Mouse (Mus musculus) lung, embryonic 14.5 days (tissue): ENCODE measurements around the gene Akr1d1. TPM values are rescaled to one million over a fixed set of nuclear protein-coding genes. Genes with fewer than 3 reads are reported as not detected.

Source experiments
- ATAC-seq: fragments of 200-750 bp; cut with Nextera tagmentation; 2 replicates; pipeline ENCODE4 v1.8.0; 2017; ENCODE audit warnings: mild to moderate bottlenecking, moderate TSS enrichment, moderate library complexity; ENCODE audit not compliant: insufficient read depth
- DNase-seq: peaks from one replicate; pipeline ENCODE4 v3.0.0-alpha.2; 2015
- H3K27ac ChIP-seq: fragments of 300-500 bp; sonication (generic); 2 replicates; pipeline ENCODE4 v1.5.1; 2014; ENCODE audit warnings: low read depth, mild to moderate bottlenecking, moderate library complexity
- H3K27me3 ChIP-seq: fragments of 300-500 bp; sonication (generic); 2 replicates; pipeline ENCODE4 v1.6.1; 2014; ENCODE audit warnings: low read length, control low read depth; ENCODE audit not compliant: insufficient read depth
- H3K36me3 ChIP-seq: fragments of 300-500 bp; sonication (generic); 2 replicates; pipeline ENCODE4 v1.6.1; 2014; ENCODE audit warnings: control low read depth; ENCODE audit not compliant: insufficient read depth
- H3K4me1 ChIP-seq: fragments of 300-500 bp; sonication (generic); 2 replicates; pipeline ENCODE4 v1.6.1; 2014; ENCODE audit warnings: antibody characterized with exemption, control low read depth; ENCODE audit not compliant: insufficient read depth
- H3K4me2 ChIP-seq: fragments of 300-500 bp; sonication (generic); 2 replicates; pipeline ENCODE4 v1.6.1; 2014; ENCODE audit warnings: mild to moderate bottlenecking
- H3K4me3 ChIP-seq: fragments of 300-500 bp; sonication (generic); 2 replicates; pipeline ENCODE4 v1.5.1; 2014; ENCODE audit warnings: low read depth, low read length
- H3K9ac ChIP-seq: fragments of 300-500 bp; sonication (generic); 2 replicates; pipeline ENCODE4 v1.6.1; 2014
- H3K9me3 ChIP-seq: fragments of 300-500 bp; sonication (generic); 2 replicates; pipeline ENCODE4 v1.6.1; 2016; ENCODE audit warnings: low read depth, low read length, control low read depth
- CTCF ChIP-seq: IDR thresholded peaks from 2 replicates; pipeline ENCODE4 v1.5.1; 2016; ENCODE audit warnings: antibody characterized with exemption, low read depth
- WGBS: fragments of 180-500 bp; shearing (Covaris S2); extraction: QIAGEN DNeasy Blood & Tissue Kit; methylation state at CpG from one replicate; pipeline ENCODE4 v1.1.7; 2014; 5-methylcytosine and 5-hydroxymethylcytosine counted together
- polyA plus RNA-seq: library from polyadenylated mRNA; unstranded; fragments of >200 nt; fragmentation: Nextera tagmentation; extraction: Ambion mirVana; gene quantifications from 2 replicates; pipeline ENCODE4 v1.2.1, GENCODE M21; 2014

Akr1d1 gene
- polyA plus RNA-seq, 1 experiment from 2014 or later = not detected

DNA sequence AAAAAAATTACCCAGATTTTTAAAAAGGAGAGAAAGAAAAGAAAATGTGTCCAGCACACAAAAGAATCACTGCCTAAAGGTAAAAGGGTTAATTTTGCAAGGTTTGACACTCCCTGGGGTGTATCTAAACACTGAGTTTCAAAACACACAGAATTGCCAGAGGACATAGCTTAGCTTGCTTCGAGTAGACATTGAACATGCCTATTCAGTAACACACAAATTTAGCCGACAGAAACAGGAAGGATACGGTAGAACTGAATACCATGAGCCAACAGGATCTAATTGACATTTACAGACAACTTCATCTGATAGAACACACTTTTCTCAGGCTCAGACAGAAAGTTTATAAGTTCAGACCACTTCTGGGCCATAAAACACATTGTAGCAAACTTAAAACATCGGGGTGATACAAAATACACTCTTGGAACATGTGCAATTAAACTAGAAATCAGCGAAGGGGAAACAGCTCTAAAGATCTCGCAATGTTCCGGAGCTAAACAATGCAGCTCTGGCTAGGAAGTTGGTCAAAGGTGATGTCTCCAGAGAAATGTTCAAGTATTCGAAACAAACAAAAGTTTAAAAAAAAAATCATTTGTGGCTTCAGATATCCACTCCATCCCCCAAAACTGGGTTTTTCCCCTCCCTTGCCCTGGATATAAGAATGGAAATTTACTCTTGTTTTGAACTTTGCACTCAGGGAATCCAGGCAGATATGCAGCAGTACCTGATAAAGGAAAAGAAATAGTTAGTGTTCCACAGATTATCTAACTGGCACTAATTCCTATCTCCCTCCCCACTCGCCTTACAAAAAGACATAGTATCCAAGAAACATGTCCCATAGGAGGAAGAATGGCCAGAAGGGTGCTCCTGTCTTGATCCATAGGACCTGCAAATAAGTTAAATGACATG, 73.1 kb downstream of the Akr1d1 start:
- Histone ChIP-seq H3K27ac (no peak overlapping the region), H3K4me2 (no peak overlapping the region), H3K9ac (no peak overlapping the region), H3K9me3 (no peaks in the 10 kb centered on the region), H3K4me1 (no peaks in the 10 kb centered on the region), H3K4me3 (no peak overlapping the region), H3K27me3 (no peaks in the 10 kb centered on the region), H3K36me3 (no peaks in the 10 kb centered on the region)
- ATAC-seq = no peak
- 58% methylated on average over 9 of the region's 9 CpGs for WGBS
- no peak for DNase-seq
- no peak for TF ChIP-seq CTCF

DNA sequence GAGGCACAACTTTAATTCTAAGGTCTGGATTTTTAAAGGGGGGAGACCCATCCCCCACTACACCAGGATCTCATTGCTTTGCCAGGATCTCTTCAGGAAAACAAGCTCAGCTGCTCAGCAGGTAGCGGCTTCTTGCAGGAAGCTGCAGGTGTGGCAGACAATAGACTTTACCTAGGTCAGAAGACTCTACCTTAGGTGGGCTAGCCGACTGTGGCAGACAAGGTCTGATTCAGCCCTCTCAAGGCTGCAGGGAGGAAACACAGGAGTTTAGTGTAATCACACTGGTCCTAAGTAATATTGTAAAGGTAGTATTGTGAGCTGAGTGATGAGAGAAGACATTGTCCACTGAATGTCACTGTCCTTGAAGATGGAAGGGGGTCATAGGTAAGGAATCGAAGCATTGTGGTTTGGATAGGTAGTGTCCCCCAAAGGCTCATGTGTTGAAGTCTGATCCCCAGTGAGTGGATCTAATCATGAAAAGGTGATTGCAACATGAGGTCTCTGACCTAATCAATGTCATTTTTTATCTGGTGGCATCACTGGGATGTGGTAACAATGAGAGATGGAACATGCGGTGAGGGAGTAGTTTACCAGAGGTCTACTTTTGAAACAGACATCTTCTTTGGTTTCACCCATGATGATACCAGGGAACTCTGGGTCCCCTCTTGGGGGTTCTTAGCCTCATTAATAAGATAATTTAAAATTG, 74.4 kb downstream of the Akr1d1 start:
- no peak overlapping the region for H3K4me3 ChIP-seq
- H3K4me2 ChIP-seq = no peak overlapping the region
- H3K9me3 ChIP-seq = no peaks in the 10 kb centered on the region
- TF ChIP-seq CTCF = no peak
- no peaks in the 10 kb centered on the region for H3K4me1 ChIP-seq
- no peaks in the 10 kb centered on the region for H3K36me3 ChIP-seq
- H3K9ac ChIP-seq = no peak overlapping the region
- H3K27ac ChIP-seq = no peak overlapping the region
- H3K27me3 ChIP-seq = no peaks in the 10 kb centered on the region
- WGBS = 81% methylated on average over 4 of the region's 4 CpGs
- ATAC-seq = no peak
- no peak for DNase-seq

DNA sequence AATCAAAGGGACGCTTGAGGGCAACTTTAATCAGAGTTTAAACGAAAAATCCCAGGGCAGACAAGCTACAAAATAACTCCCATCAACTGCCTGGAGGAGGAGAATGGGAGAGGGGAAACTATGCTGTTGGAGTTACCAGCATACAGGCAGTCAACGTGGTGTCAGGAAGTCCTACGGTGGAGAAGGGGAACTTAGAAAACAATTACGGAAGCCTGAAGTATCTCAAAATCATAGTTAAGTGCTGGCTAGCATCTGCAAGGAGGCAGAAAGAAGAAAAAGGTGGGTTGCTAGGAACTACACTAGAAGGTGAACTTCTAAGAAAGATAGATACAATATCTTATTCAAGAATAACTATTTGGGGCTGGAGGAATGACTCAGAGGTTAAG, 74.9 kb downstream of the Akr1d1 start:
- H3K4me2 ChIP-seq = no peak overlapping the region
- no peaks in the 10 kb centered on the region for H3K9me3 ChIP-seq
- no peaks in the 10 kb centered on the region for H3K36me3 ChIP-seq
- TF ChIP-seq CTCF = no peak
- no peak overlapping the region for H3K4me3 ChIP-seq
- H3K4me1 ChIP-seq = no peaks in the 10 kb centered on the region
- no peak for ATAC-seq
- no peaks in the 10 kb centered on the region for H3K27me3 ChIP-seq
- no peak overlapping the region for H3K9ac ChIP-seq
- 70% methylated on average over 5 of the region's 5 CpGs for WGBS
- no peak overlapping the region for H3K27ac ChIP-seq
- DNase-seq = no peak

DNA sequence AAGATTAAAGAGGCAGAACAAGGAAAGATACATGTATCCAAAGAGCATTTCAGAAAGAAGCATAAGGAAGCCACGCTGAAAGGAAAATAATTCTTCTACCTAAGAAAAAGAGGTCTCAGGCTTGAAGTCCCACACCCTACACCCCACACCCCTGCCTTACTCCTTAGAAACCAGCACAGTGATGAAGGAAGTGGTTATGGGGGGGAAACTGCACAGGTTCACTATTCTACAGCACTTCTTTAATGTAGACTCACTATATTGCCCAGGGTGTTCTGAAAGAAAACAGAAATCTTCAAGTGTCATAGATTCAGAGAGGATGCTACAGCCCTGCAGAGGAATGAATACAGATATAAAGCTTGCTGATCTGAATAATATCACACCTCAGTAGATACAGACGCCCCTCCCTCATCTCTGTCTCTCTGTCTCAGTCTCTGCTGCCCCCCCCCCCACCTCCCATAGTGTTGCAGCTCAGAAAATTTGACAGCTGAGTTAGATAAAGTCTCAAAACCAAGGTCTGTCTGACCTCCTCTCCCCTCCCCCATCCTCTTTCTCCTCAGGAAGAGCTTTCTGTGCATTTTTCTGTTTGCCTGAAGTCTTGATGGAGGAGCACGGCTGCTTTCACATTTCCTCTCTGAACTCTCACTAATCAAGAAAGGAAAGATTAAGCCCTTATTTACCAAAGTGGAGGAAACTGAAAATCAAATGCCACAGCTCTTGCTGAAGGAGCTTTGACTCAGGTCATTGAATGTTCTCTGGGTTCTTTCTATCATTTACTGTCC, 77.7 kb downstream of the Akr1d1 start:
- DNase-seq (no peak), ATAC-seq (no peak)
- no peak overlapping the region for H3K27ac ChIP-seq
- WGBS = 30% methylated on average over 3 of the region's 3 CpGs
- no peaks in the 10 kb centered on the region for H3K27me3 ChIP-seq
- H3K4me2 ChIP-seq = no peak overlapping the region
- no peaks in the 10 kb centered on the region for H3K36me3 ChIP-seq
- no peak overlapping the region for H3K4me3 ChIP-seq
- no peak overlapping the region for H3K9ac ChIP-seq
- no peak for TF ChIP-seq CTCF
- no peaks in the 10 kb centered on the region for H3K4me1 ChIP-seq
- no peaks in the 10 kb centered on the region for H3K9me3 ChIP-seq

DNA sequence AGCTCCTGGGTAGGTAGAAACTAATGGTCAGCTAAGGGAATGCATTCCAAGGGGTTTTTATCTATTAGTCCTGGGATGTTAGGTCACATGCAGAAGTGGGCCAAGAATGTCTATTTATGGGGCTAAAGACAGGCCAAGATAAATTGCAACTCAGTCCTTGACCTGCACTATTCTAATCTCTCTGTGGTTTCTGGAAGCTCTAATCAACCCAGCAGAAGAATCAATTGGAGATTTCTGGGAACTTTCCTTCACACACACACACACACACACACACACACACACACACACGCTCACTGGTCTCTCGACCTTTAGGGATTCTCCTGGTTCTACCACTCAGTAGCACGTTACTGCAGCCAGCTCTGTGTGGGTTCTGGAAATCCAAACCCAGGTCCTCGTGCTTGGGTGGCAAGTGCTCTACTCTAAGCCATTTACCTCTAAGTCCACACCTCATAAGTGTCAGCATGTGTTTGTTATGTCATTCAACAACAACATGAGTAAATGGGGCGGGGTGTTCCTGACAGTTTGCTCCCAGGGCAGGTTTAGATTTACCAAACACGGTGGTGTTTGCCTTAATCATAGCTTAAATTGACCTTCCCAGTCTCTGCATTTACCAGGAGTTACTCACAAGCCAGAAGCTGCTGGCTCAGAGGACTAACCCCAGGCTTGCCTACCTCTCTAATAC, 82.8 kb downstream of the Akr1d1 start:
- Histone ChIP-seq H3K27me3 (no peaks in the 10 kb centered on the region), H3K4me1 (no peaks in the 10 kb centered on the region), H3K9me3 (no peaks in the 10 kb centered on the region), H3K36me3 (no peaks in the 10 kb centered on the region), H3K27ac (no peak overlapping the region), H3K4me2 (no peak overlapping the region), H3K9ac (no peak overlapping the region), H3K4me3 (no peak overlapping the region)
- no peak for ATAC-seq
- TF ChIP-seq CTCF = no peak
- 55% methylated on average over 6 of the region's 6 CpGs for WGBS
- DNase-seq = no peak

DNA sequence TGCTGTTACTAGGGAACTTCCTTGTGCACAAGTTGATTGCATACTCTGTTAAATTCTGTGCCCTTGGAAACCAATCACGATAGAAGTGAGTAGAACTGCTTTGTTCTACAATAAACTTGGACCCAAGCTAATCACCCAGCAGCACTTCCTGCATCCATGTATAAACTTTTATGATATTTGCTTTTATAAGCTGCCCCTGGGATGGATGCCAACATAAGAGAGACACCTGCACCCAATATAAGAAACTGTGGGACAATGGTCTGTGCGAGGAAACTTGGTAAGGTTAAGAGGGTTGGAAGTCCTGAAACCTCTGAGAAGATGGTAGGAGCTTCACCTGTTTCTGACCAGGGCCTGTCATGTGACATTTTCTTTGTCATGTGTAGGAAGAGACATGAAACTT, 85.5 kb downstream of the Akr1d1 start:
- Histone ChIP-seq H3K4me2 (no peak overlapping the region), H3K4me3 (no peak overlapping the region), H3K27ac (no peak overlapping the region), H3K36me3 (no peaks in the 10 kb centered on the region), H3K27me3 (no peaks in the 10 kb centered on the region), H3K9ac (no peak overlapping the region), H3K4me1 (no peaks in the 10 kb centered on the region), H3K9me3 (no peaks in the 10 kb centered on the region)
- 79% methylated on average over 2 of the region's 2 CpGs for WGBS
- TF ChIP-seq CTCF = no peak
- ATAC-seq = no peak
- no peak for DNase-seq
